Mouse (Mus musculus) lung, postnatal 4 days (tissue): Measurements from ENCODE around the gene Casp7.
A peak's percentile ranks its signal among the peaks of the same experiment; 100 is the strongest.

Experiments used
- DNase-seq, 2 experiments: peaks; one replicate each; pipeline ENCODE4 v3.0.0; 2021

Casp7 gene

GRCm38 (mm10) chr19:56386095-56386494 is 10.8 kb upstream of the Casp7 start:
- DNase-seq, result no peak

GRCm38 (mm10) chr19:56387726-56388302 is 9.1 kb upstream of the Casp7 start:
- DNase-seq, result no peak

- no peak for DNase-seq
Measured at GRCm38 (mm10) chr19:56389176-56389575, 7.8 kb upstream of the Casp7 start.

GRCm38 (mm10) chr19:56389879-56390278 is 7.0 kb upstream of the Casp7 start, which contains the start of gene Nrap:
Nrap (minus strand) TSS chr19:56390037.
- no peak for DNase-seq

DNA sequence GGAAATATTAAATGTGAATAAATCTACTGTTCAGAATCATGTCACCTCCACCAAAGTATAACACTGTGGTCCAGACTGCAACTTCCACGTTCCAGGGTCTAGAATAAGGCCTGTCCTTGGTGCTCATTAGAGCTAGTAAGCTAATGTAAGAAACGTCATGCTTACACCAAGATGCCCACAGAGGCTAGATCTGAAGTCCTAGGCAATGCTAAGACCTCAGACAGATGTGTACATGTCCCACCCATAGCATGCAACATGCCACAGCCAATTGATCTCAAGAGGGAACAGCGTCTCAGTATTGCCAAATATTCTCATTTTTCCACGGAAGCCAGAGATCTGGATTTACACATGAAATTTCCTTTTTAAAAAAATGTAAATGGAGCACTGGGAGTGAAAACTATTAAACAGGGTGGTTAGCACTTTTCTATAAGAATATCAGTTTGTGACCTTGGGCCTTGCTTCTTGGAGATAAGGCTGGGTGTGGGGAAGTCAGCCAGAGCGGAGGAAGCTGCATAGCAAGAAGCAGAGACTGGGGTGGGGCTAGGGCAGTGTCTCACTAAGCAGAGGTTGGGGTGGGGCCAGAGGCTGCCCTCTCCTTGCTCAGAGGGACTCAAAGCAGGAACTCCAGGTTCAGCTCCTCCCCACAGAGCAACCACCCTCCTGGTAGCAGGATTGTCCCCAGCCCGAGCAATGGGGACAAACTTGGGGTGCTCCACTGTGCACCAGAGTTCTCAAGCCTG is 5.5 kb upstream of the Casp7 start:
- DNase-seq, result peak; percentile 51 to 57

DNA sequence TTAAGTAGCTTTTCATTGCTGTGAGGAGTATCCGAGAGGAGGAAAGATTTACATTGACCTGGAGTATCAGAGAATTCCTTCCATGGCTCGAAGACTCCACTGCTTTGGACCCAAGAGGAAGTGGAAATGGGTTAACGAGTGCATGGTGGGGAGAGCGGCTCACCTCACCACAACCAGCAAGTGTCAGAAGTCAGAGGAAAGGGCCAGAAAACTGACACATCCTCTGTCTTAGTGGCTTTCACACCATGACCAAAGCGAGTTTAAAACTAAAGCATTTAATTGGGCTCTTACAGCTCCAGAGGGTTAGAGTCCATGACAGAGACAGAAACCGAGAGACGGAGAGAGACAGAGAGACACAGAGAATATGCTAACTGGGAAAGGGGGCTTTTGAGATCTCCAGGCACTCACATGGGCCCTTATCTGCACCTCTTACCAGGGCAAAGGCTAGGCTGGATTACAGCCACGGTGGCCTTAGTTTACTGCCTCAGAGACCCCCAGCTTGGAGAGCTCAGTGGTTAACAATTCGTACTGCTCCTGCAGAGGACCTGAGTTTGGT is 3.5 kb upstream of the Casp7 start:
- no peak for DNase-seq

DNA sequence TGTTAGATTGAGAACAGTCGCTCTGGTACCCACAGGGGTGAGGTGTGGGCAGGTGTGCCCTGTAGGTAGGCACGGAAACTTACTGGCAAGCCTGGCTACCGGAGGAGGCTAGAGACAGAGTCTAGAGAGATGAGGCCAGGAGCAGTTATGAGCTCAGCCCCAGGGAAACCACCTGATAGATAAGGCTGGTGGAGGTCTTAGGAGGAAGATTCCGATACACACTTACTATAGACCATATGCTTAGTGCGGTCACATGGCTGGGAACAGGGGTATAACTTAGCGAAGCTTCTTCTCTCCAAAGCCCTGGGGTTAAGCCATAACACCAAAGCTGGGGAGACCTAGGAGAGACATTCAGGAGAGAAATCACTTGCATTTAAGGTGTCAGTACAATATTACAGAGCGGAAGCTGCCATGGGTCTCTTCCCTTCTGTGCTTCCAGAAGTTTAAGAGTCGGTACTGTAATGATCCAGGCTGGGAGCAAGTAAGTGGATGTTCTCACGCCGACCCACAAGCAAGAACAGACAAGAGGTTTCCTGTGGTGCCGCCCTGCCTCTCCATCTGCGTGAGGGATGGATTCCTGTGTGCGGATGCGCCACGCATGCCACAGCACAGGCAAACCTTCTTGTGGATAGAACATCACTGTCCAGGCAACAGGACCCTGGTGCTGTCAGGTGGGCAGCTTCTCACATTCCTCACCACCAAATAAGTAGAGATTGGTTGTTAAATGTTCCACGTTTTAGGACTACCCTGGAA is 1.6 kb upstream of the Casp7 start:
- no peak for DNase-seq

DNA sequence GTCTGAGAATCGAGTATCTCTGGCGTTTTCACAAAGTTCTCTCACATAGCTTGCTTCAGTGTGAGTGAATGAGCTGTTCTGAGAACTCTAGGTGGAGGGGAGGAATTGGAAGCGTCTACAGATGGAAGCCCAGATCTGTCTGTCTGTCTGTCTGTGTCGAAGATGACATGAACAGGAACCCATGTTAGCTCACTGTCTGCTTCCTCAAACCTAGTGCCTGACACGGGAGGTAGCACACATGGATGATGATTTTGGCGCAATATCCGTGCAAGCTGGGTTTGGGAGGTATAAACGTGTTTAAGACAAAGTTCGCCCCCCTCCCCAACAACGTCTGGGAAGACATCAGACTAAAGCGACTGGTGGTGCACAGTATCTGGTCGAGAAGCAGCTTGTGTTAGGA is 702 bp upstream of the Casp7 start:
- DNase-seq, result no peak

DNA sequence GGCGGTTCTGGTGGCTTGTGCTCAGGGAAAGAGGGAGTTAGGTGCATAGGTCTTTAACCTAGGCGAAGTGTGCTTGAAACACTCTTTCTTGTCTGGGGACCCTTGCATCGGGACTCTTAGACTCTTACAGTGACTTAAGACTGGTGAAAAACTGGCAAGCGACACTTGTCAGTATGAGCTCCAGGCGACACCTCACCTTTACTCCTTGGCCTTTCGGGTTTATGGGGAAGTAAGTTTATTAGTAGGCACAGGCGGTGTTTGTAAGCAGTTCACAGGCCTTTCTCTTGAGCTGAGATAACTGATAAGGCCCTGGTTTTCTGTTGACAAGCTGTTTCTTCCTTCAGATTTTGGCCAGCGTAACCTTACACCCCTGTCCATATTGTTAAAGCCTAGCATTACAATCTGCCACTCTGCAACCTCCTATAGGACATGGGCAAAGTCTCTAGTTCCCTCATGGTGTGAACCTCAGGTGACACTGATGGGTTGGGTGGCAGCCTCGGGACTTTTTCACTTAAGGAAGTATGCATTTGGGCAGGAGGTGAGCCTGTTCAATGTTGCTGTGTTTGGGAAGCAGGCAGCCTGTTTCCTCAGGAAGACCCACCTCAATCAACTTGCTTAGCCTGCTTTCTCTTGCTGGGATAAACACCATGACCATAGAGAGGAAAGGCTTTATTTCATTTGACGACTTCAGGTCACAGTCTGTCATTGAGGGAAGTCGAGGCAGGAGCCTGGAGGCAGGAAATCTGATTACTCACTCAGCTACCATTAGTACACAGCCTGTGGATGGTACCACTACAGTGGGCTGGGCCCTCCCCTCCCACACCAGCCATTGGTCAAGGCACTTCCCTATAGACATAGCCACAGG is 966 bp downstream of the Casp7 start:
- DNase-seq, result no peak

- no peak for DNase-seq
Measured at GRCm38 (mm10) chr19:56398528-56398795, 1.5 kb downstream of the Casp7 start.

DNA sequence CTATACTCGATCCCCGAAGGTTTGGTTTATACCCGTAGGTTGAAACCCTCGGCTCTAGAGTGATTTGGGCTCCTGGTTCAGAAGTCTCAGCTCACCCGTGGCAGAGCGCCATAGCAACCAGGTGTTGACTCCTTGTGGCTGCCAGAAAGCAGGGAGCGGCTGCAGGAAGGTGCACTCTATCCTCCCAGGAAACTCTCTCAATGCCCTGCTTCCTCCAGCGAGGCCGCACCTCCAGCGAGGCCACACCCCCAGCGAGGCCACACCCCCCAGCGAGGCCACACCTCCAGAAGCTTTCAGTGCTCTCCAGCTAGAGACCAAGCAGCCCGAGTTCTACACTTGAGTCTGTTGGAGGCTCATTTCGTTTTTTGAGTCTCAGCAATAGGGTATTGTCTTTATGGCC is 3.3 kb downstream of the Casp7 start:
- DNase-seq, result peak; percentile 89 to 92

DNA sequence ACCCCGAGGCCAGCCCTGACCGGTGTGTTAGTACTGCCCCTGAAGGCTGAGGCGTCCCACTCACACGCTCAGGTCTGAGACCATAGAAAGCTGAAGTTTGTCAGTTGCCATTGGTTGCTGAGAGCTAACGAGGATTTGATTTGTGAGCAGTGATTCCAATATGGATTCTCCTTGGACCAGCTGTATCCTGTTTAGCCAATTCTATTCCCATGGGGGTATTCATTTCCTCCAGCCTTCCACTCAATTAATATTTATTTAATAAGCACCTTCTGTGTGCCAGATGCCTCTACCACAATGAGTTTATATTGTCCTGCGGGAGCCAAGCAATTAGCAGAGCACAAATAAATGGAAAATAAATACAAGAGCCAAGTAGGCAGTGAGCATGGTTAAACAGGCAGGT is 4.9 kb downstream of the Casp7 start:
- DNase-seq, result no peak

DNA sequence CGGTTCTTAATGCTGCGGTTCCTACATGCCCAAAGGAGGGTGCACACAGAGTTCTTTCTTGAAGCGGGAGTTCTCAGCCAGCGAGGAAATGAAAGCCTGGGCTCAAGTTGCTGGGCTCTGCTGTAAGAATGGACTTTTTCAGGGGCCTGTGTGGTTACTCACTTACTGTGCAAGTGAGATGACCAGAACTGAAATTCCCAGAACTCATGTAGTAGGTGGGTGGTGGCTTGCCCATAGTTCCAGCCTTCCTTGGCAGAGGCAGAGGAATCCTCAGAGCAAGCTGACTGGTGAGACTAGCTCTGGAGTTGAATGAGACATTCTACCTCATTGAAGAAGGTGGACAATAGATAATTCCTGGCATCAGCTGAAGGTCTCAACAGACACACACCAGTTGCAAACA is 8.9 kb downstream of the Casp7 start:
- no peak for DNase-seq

DNA sequence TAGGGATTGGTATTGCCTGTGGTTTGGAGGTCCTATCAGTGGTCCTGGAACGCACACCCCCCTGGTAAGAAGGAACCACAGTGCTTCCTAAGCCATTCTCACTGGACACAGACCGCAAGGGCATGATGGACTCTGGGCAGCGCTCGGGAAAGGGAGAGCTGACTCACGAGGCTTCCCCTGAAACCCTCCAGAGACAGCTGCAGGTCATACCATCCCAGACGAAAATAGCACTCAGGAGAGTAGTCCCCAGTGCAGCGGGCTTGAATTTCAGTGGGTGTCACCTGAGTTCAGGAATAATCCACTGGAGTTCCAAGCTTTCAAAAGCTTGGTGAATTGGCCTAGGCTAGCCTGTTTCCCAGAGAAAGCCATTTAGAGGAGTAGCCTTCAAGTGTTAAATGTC is 9.7 kb downstream of the Casp7 start:
- no peak for DNase-seq

- peak in 1 of 2 experiments; percentile 2 for DNase-seq
Measured at GRCm38 (mm10) chr19:56409884-56410283, 13.0 kb downstream of the Casp7 start.

DNA sequence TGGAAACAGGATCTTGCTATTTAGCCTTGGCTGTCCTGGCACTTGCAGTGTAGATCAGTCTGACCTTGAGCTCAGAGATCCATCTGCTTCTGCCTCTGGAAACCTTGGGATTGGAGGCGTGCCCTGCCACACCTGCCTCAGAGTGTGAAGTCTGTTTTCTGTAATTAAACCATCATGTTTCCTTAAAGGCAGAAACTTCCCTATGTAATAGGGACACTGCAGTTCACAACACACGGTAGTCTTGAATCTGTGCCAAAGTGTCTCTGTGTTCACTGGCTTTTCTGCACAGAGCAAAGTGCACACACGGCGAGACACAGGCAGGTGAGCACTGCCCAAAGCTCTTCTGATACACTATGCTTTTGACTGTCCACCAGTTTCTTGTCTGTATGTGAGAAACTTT is 21.5 kb downstream of the Casp7 start:
- no peak for DNase-seq

GRCm38 (mm10) chr19:56419452-56419851 is 22.5 kb downstream of the Casp7 start:
- DNase-seq, result no peak

- no peak for DNase-seq
Measured at GRCm38 (mm10) chr19:56420345-56420744, 23.4 kb downstream of the Casp7 start.

GRCm38 (mm10) chr19:56422476-56423338 is 25.8 kb downstream of the Casp7 start:
- DNase-seq, result peak; percentile 82 to 87

DNA sequence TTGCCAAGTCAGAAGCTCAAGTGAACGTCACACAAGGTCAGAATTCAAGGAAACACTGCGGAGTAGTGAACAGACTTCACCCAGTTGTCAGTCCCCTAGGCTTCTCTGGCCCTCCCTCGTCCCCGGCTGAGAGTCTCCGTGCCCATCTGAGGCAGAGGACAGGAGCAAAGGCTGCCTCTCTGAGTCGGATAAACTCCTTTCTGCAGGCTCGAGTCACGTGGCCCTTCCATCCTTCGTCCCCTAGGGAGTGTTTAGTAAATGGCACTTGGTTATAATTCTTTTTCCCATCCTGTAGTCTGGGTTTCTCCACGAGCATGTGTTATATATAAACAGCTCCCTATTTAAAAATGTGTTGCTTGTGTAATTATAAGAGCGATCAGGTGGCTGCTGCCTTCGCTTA is 26.4 kb downstream of the Casp7 start:
- no peak for DNase-seq

- no peak for DNase-seq
Measured at GRCm38 (mm10) chr19:56424606-56425395, 27.9 kb downstream of the Casp7 start.
